Mouse (Mus musculus) adrenal gland, postnatal 4 days (tissue): ENCODE results near the gene Rnf103. TPM values are rescaled to one million over a fixed set of nuclear protein-coding genes. Genes with fewer than 3 reads are reported as not detected.
"Not testable (repeated sequence)": the region's sequence is repeated elsewhere in the genome, so short reads cannot be mapped to it uniquely, and the experiment has no call there.

Source experiments
- DNase-seq, 2 experiments: peaks; one replicate each; pipeline ENCODE4 v3.0.0; 2021 to 2022; ENCODE audit warnings: low spot score in 2 of 2, mixed read lengths in 2 of 2
- long read RNA-seq, 2 experiments: library from polyadenylated mRNA; stranded (forward); transcript quantifications; one replicate each; pipeline ENCODE4 v2.0.0; 2021
- total RNA-seq, 2 experiments: library from RNA; stranded (reverse); gene quantifications; 2 replicates each; pipeline ENCODE4 v1.2.3; 2021

The Rnf103 gene
- total RNA-seq: 10 to 100 TPM; 38.9 to 39.1 TPM
- long read RNA-seq, experiment 1, transcript Rnf103-201 (4 exons, 3,264 nt): major isoform, 13 of 24 reads
- long read RNA-seq, experiment 1, partial matches to known transcripts: 4 of 24 reads
- long read RNA-seq, experiment 1, other reads (novel, unspliced or antisense): 7 of 24 reads
- long read RNA-seq, experiment 2, transcript Rnf103-201 (4 exons, 3,264 nt): major isoform, 51 of 66 reads
- long read RNA-seq, experiment 2, partial matches to known transcripts: 9 of 66 reads
- long read RNA-seq, experiment 2, other reads (novel, unspliced or antisense): 6 of 66 reads

- peak; percentile 88 to 95 for DNase-seq
Measured at GRCm38 (mm10) chr6:71493675-71494340, at the start of gene Rnf103. Rnf103 (plus strand) TSS chr6:71493894.

- DNase-seq: no peak
Measured at GRCm38 (mm10) chr6:71444756-71445155, 48.9 kb upstream of the Rnf103 start.

GRCm38 (mm10) chr6:71445560-71445959 is 48.1 kb upstream of the Rnf103 start:
- DNase-seq: no peak

- DNase-seq: no peak
Measured at GRCm38 (mm10) chr6:71452792-71453191, 40.9 kb upstream of the Rnf103 start.

GRCm38 (mm10) chr6:71453983-71454739 is 39.5 kb upstream of the Rnf103 start:
- DNase-seq: not testable (repeated sequence)

- no peak for DNase-seq
Measured at GRCm38 (mm10) chr6:71457956-71458608, 35.6 kb upstream of the Rnf103 start.

- no peak for DNase-seq
Measured at GRCm38 (mm10) chr6:71465146-71465545, 28.5 kb upstream of the Rnf103 start.

- DNase-seq: no peak
Measured at GRCm38 (mm10) chr6:71467766-71468165, 25.9 kb upstream of the Rnf103 start.

- no peak for DNase-seq
Measured at GRCm38 (mm10) chr6:71469291-71469690, 24.4 kb upstream of the Rnf103 start.

- no peak for DNase-seq
Measured at GRCm38 (mm10) chr6:71471830-71472520, 21.7 kb upstream of the Rnf103 start.

- DNase-seq: no peak
Measured at GRCm38 (mm10) chr6:71472786-71473185, 20.9 kb upstream of the Rnf103 start.

- no peak for DNase-seq
Measured at GRCm38 (mm10) chr6:71475604-71476003, 18.1 kb upstream of the Rnf103 start.

- no peak for DNase-seq
Measured at GRCm38 (mm10) chr6:71476783-71477182, 16.9 kb upstream of the Rnf103 start.

GRCm38 (mm10) chr6:71478816-71479568 is 14.7 kb upstream of the Rnf103 start:
- not testable (repeated sequence) for DNase-seq

GRCm38 (mm10) chr6:71479588-71479987 is 14.1 kb upstream of the Rnf103 start:
- DNase-seq: not testable (repeated sequence)

- DNase-seq: no peak
Measured at GRCm38 (mm10) chr6:71480136-71480535, 13.6 kb upstream of the Rnf103 start.

- no peak for DNase-seq
Measured at GRCm38 (mm10) chr6:71481136-71481535, 12.6 kb upstream of the Rnf103 start.

- DNase-seq: no peak
Measured at GRCm38 (mm10) chr6:71485246-71485645, 8.4 kb upstream of the Rnf103 start.

- no peak for DNase-seq
Measured at GRCm38 (mm10) chr6:71486226-71486625, 7.5 kb upstream of the Rnf103 start.

GRCm38 (mm10) chr6:71486867-71487266 is 6.8 kb upstream of the Rnf103 start:
- DNase-seq: no peak
